Mouse (Mus musculus) left cerebral cortex, postnatal 4 days (tissue): ENCODE data around the gene Tns1. TPM values are rescaled to one million over a fixed set of nuclear protein-coding genes. Genes with fewer than 3 reads are reported as not detected.

Source experiments
- DNase-seq: peaks from one replicate; pipeline ENCODE4 v3.0.0-alpha.2; 2022
- intact Hi-C: fragments of 180-260 bp; cut with DNase I; formaldehyde crosslinking; loops from one replicate; pipeline ENCODE4 v1.15.1; 2025
- total RNA-seq, 2 experiments: library from RNA; stranded (reverse); gene quantifications; 2 replicates each; pipeline ENCODE4 v1.2.3; 2021

Gene Tns1
- total RNA-seq, 2 experiments from 2014 or later: 19.6 to 21.4 TPM

DNA sequence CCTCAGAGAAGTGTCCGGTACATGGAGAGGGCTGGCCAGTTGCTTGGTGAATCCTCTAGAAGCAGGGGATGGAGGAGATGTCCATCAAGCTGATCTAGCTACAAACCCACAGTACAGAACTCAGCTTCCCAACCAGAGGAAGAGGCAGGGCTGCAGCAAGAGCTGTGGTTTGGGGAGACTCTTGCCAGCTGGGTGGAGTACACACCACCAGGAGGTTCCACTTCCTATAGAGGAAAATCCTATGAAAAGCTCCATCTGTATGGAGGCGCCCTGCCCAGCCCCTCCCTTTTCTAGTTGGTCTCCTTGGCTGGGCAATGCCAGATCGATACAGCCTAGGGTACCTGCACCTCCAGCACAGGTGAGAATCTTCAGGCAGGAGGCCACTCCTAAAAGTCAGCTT is 57.7 kb downstream of the Tns1 start:
- DNase-seq: no peak
- intact Hi-C loops: no loop called here

DNA sequence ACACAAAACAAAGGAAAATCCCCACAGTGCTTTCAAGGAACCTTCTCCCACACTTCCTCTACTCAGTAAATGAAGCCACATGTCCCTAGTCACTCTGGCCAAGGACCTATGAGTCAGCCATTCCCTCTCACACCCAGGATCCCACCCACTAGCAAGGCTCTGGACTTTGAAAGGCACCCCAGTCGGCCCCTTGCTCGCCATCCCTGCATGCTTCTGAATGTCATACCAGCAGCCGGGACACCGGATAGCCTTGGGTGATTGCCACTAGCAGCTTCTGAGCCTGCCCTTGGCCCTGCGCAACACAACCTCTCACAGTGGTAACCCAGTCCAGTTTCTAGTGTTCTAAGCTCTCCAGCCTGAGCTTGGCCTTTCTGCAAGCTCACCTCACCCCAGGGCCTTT is 58.2 kb downstream of the Tns1 start:
- intact Hi-C loops: no loop called here
- no peak for DNase-seq

DNA sequence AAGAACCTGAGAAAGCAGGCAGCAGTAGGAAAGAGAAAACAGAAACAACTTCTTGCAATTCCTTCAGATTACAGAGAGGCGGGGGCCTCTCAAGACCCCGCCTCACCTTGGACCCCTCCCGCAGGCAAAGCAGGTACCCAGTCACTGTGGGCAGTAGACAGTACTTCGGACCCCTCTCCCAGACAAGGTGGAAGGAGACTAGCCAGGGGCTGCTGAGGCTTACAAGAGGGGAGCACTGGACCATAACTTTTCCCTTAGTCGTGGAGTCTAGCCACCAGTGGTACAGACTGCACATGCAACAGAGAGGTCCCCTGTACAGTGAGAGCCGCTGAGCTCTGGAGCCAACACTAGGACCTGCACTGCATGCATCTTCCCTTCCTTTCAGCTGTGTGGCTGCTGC is 64.2 kb downstream of the Tns1 start:
- DNase-seq: no peak
- intact Hi-C loops: no loop called here

DNA sequence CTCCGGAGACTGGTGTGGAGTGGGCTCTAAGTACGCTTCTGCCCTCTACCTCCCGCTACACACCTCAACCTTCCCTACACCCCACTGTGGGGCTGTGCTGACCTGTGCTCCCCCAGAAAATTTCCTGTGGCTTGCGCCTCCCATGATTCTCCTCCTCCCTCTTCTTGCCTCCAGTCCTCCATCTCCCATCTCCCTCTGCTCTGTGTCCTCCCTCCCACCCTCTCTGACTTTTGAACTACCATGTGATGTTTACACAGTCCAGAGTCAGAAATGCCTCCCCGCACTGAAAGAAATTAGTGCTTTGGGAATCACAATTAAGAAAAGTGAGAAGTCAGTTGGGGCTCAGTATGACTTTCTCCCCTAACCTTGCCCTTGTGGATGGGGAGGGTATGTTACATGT is 64.7 kb downstream of the Tns1 start:
- intact Hi-C loops: no loop called here
- DNase-seq: no peak

DNA sequence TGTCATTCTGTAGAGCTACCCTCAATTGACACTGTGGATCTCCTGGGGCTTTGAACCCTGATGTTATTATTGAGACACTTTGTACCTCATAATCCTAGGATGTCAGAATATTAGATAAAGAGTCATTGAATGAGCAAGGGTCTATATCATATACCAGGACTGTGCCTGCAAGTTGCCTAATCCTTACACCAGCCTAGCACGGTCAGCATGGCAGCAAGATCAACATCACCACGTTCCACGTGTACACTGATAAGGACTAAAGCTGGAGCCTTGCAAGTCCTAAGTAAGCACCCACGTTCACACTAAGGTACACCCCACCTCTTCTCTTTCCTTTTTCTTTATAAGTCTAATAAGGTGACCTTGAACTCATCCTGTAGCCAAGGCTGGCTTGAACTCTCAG is 65.5 kb downstream of the Tns1 start:
- intact Hi-C loops: no loop called here
- DNase-seq: no peak

DNA sequence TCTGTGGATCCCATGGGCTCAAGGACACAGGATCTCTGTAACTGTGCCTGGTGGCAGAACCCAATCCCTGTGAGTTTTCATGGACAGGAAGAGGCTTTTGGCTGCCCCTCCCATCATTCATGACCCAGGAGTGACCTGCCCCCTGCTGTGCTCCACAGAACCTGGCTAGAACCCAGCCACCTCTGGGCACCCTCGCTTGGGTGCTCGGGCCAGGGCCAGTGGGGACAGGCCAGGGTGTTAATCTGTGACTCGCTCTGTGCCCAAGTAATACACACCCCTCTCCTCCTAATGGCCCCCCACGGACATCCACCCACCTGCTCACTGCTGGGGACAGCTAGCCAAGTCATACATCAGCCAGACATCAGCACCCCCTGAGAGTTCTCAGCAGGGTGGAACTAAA is 65.9 kb downstream of the Tns1 start:
- no peak for DNase-seq
- intact Hi-C loops: no loop called here

DNA sequence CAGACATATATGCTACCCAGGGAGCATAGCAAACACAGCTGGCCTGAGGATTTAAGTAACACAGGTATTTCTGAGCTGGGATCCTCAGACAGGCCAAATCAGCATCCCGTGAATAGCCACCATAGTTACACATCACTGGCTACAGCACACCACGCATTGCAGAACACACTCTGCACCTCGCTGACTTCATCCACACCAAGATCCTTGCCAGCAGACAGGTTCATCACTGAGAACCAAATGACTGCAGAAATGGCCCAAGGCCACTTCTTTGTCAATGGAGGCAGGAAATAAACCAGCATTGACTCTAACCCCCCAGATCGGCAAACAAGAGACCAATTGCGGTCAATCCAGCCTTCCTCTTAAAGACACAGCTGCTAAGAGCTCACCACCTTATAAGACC is 66.7 kb downstream of the Tns1 start:
- DNase-seq: no peak
- intact Hi-C loops: no loop called here

DNA sequence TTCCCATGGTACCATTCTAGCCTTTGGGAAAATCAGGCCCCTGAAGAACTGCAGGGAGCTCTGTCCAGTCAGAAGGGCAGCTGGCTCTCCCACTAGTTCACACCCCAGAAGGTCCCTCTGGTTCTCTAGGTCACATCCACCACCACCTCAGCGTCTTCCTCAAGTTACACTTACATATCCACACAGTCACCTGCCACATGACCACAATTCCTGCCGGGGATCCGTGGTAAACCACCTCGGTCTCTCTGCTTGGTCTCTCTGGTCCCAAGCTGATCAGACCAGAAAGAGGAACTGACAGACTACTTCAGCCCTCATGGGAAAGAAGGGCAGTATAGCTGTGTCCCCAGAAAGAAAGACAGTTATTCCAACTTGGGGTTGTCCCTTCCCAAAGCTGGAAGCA is 68.7 kb downstream of the Tns1 start:
- no peak for DNase-seq
- intact Hi-C loops: no loop called here

DNA sequence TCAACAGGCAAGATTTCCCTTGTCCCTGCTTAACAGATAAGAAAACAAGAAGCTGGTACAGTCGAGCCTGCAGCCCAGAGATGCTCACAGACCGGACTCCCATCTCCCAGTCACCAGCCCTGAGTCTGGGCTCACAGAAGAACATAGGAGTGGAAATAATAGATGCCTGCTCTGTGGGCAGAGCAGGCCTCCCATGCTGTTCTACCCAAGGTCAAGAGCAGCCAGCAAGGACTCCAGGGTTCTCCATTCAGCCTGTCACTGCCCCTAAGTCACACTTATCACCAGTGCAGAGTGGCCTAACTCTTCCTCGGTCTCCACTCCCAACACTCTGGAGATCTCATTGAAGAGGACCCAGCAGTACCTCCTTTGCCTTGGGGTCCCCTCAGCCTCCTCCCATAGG is 69.8 kb downstream of the Tns1 start:
- DNase-seq: no peak
- intact Hi-C loops: no loop called here

DNA sequence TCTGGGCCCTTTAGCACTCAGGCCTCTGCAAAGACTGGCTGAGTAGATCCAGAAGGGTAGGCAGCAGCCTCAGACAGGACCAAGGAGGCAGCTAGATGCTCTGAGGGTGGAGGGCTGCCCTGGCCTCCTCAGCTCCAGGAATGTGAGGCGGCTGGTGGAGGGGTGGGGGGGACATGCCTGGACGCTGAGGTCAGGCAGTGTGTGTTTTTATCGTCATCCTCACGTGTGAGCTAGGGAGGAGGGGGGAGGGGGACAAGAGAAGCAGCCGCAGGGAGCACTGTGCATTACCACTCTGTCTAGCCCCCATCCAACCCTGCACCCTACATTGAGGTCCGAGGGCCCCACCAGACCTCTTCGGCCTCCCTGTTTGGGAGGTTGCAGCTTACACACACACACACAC is 70.2 kb downstream of the Tns1 start:
- DNase-seq: no peak
- intact Hi-C loops: no loop called here

DNA sequence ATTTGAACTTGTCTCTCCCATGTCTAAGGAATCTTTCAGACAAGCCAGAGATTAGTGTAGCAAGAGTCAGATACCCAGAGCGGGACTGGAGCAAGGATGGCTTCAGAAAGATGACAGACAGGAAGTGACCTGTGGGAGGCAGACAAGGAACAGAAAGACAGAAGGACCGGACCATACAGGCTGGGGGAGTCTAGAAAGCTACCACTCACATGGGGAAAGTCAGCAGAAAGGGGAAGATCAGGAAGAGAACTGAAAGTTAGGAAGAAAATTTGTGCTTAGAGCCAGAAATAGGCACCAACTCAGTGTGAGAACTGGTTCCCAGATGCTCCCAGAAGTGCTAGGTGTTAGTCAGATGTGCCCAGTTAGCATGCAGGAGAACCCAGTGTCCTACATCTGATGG is 71.2 kb downstream of the Tns1 start:
- intact Hi-C loops: no loop called here
- no peak for DNase-seq

DNA sequence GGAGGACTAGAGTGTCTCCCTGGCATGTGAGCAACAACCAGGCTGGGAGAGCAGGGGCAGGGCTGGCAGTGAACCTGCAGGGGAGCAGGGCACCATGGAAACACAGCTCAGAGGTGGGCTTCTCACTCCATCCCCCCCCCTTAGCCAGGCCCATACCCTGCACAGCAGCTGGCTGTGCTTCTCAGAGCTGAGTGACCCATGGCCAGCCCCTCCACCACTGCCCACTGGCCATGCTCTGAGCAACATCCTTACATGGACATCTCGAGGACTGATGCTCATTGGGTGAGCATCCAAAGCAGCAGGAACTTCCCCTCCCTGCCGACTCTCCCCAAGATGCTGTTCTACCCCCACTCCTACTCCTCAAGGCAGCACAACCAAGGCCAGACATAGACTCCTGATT is 72.9 kb downstream of the Tns1 start:
- intact Hi-C loops: no loop called here
- no peak for DNase-seq

DNA sequence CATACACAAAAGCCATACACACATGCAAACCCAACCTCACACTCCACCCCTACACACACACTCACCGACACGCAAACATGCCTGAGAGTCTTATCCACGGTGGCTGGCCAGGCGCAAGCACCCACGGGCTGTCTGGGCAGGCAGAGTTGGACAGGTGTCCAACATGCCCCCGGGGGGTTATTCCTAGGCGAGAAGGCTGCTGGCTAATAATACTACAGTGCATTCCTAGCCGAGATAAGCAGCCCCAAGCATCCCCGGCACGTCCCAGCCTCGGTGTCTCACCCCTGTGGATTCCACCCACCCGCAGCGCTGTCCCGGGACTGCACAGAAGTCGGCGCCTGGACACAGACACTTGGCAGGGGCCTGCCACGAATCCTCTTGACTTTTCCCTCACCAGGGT is 74.8 kb downstream of the Tns1 start:
- DNase-seq: no peak
- intact Hi-C loops: no loop called here

DNA sequence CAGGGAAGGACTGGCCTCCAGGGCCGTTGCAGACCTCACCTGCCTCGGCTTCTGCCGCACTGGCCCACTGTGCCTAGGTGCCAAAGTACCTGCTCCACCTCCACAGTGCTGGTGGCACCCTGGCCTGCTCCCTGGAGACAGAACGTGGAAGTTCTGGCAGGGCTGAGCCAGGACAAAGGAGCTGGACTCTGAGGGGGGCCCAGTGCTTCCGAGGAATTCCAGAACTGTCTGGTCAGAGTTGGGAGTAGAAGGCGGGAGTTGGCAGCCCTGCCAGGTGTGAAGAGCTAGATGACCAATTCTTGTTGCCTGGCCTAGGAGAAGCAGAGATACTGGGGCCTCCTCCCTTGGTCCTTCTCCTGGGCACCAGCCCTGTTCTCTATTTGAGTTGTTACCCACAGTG is 76.5 kb downstream of the Tns1 start:
- intact Hi-C loops: no loop called here

DNA sequence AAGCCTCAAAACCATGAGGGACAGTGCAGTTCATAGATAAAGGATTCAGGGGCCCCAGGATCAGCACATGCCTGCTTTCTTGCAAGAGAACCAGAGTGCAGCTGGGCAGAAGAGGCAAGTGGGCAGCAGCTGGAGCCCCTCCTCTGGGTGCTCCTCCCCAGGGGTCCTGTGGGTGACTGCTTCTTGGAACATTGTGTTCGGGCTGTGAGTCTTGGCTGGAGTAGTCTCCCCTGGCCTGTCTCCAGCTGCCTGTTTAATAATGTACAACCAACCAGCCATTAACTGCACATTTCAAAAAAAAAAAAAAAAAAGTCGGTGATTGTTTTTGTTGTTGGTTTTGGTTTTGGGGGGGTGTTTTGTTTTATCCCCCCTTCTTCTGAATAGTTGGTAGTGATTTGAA is 76.9 kb downstream of the Tns1 start:
- DNase-seq: no peak
- intact Hi-C loops: no loop called here

More for the DNA sequence above, 76.5 kb downstream of the Tns1 start:
- no peak for DNase-seq

DNA sequence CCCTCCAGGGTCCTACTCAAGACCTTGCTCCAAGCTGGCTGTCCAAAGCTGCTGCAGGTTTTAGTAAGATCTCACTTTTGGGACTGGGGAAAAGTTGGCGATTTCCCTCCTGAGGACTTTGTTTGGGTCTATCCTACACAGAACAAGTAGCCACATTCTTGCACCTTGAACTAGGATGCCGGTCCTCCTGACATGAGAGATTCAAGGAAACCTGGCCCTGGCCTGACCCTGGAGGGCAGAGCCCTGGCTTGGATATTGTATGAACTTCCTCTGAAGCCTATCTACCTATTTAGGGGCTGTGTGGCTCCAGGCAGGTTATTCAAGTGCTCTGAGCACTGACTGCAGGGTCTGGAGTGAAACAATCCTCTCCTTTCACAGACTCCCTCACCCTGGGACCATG is 79.2 kb downstream of the Tns1 start:
- DNase-seq: no peak
- intact Hi-C loops: no loop called here

DNA sequence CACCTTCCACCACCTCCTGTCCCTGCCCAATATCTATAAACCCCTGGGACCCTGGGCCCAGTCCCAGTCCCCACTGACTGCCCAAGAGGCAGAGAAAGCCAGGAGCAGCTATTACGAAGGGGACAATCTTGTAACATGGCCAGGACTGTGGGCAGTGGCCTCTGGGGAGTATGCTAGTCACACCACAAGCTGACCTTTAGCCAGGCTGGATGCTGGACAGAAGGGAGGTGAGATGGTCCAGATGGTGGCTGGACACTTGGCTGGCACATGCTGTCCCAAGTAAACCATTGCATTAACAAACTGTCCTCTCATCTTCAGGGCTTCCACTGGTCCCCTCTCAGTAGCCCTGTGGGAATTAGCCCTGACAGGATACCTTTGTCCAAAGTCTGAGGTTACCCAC is 79.8 kb downstream of the Tns1 start:
- intact Hi-C loops: no loop called here
- DNase-seq: no peak

DNA sequence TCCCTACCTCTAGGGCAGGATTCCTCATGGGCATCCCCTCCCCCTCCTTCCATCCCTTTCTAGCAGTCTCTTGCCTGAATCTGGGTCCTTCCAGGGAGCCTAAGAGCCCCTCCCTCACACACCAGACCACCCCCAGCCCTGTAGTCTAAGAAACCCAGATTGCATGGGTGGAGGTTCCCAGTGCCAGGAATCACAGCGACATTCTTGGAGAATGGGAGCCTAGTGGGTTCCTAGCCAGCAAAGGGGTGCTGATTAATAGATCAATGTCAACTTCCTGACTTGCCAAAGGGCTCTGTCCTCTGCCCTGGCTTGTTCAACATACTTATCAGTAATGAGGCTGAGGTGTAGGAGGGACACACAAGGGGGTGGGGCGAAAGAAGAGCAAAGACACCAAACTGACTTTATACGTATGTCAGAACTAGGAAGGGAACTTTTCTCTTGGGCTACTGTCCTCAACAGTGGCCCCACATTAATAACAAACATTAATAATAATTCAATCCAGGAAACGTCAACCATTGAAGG is 80.6 kb downstream of the Tns1 start:
- intact Hi-C loops: no loop called here
- DNase-seq: no peak

DNA sequence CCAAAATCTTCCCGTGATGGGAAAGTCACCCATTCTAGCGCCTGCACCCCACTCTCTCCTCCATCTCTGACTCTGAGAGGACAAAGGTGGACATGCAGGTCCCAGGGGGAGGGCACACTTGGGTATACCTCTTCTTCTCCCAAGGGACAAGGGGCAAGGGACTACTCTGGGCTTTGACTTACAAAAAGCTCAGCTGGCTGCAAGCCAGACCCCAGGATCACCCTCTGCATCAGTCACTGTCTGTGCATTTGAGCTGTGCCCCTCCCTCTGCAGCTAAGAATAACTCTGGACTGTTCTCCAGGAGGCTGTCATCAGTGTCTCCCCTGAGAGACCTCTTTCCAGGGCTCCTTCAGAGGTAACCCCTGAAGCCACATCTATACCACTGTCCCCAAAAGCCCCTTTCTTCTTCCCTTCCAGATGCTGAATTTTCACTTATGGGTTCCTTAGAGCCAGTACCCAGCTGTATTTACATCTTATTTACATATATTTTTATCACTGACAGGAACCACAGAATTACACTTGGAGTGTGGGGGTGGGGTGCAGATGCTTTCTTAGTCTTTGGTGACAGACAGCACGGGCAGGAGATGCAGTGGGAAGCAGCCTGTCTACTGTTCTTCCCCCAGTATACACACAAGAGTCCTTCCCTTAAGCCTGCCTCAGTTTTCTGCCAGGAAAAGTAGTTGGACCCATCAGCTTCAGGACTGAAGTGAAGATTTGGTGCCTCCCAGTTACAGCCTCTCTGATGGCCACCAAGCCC is 81.4 kb downstream of the Tns1 start:
- intact Hi-C loops: no loop called here
- DNase-seq: no peak

DNA sequence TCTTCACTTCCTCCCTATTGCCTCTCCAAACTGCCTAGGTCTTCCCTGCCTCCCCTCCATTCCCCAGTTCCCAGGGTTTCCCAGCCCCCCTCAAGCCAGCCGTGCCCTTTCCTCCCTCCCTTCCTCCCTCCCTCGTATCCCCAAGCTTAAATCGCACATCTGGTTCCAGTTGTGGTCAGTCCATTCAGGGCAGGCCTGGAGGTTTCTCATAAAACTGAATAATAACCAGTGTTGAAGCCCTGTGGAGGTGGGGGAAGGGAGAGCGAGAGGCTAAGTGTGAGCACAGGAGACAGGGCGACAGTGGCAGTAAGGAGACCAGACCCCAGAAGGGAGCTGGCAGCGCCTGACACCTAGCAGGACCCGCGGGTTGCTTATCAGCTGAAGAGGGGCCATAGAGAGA is 82.6 kb downstream of the Tns1 start:
- intact Hi-C loops: no loop called here
- no peak for DNase-seq

DNA sequence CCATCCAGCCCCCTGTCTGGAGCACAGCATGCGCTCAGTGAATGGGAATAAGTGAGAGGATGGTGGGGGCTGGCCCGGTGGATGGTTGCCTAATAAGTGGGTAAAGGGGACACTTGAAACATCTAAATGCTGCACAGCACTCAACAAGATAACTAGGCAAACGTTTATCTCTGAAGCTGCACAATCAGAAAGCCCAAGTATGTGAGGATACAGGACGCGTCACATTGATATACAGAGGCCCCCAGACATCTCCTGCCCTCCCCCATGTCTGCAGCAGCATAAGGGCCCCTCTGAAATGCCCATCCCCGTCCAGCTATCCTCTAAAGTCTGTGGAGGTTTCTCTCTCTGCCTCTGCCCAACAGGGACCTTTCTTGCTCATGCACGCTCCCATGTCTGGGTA is 83.1 kb downstream of the Tns1 start:
- intact Hi-C loops: no loop called here

DNA sequence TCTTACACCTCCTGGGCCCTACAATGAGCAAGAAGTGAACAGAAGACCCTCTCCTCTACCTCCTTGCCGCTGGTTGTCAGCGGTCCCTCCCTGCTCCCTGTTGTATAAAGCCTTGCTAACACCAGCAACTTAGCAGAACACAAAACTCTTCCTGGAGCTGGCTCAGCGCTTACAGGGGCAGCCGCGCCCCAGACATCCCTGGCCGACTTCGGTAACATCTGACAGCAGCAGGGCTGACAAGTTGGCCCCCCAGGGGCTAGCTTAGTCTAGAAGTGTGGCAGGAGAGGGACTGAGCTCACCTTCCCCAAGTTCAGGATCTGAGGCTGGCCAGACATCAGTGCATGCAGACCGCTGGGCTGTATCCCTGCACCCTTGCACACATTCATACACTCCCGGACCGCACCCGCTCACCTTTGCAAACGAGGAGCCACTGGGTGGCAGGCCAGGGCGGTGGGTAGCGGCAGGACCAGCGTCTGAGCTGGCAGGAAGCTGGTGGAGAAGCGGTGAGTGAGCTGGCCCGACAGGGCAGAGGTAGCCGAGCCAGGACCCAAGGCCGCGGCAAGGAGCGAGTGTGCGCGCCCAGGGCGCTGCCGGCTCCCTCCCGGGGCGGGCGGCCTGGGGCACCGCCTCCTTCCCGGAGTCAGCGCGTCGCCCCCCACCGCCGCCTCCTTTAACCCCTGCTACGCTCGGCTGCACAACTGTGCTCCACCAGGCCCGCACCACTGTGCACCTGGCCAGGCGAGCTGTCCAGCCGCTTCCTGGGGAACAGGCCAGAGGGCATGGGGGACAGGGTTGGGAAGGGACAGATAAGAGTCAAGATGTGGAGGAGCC is 87.5 kb downstream of the Tns1 start:
- no peak for DNase-seq
- intact Hi-C loops: no loop called here

More for the DNA sequence above, 83.1 kb downstream of the Tns1 start:
- no peak for DNase-seq
